Mouse (Mus musculus): ENCODE data around the gene Ovca2. TPM values are rescaled to one million over a fixed set of nuclear protein-coding genes. Genes with fewer than 3 reads are reported as not detected.

Gene Ovca2
- polyA plus RNA-seq (2015; fragmentation: Nextera tagmentation; extraction: Ambion mirVana): 14.4 and 17.5 TPM in 2 replicates

DNA sequence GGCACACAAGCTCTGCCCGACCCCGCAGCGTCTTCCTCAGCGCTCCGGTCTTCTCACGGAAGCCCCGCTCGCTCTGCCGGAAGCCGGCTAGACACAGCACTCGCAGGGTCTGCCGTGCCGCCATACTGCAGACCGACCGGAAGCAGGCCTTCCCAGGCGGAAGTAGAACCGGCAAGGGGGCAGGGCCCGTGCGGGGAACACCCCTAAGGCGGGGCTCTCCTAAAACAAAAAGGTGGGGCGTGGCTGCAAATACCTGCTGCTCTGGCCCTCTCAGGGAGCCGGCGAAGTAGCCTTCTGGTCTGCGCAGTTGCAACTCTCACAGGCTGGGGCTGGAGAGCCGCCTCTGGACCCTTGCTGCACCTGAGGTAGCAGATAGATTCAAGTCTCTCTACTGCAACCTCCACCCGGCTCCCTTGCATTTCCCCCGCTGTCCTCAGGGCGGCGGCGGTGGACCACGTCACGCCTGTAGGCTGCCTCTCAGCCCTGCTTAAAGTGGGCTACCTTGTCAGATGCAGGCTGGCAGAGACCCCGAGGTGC, at the start of gene Ovca2:
Ovca2 (minus strand) TSS at position 164 of the 537 bp plus-strand sequence.
- peak; percentile 92 for ATAC-seq (replicated peaks; ENCODE audit: insufficient number of reproducible peaks, insufficient read depth, low FRiP score, low read depth)
- Histone ChIP-seq H3K4me2 (peak within 1 kb of the TSS; percentile 70), H3K36me3 (peaks cover 30% of the 10 kb centered on the region; the same call in 1 of the 2 replicates), H3K27me3 (no peaks in the 10 kb centered on the region), H3K27ac (peak within 1 kb of the TSS; percentile 77), H3K9me3 (replicated peaks) (no peaks in the 10 kb centered on the region), H3K9ac (peak within 1 kb of the TSS; percentile 80), H3K4me3 (peak within 1 kb of the TSS; percentile 81), H3K4me1 (replicated peaks) (peaks cover 26% of the 10 kb centered on the region)
- WGBS: under 1% methylated on average over 33 of the region's 33 CpGs

DNA sequence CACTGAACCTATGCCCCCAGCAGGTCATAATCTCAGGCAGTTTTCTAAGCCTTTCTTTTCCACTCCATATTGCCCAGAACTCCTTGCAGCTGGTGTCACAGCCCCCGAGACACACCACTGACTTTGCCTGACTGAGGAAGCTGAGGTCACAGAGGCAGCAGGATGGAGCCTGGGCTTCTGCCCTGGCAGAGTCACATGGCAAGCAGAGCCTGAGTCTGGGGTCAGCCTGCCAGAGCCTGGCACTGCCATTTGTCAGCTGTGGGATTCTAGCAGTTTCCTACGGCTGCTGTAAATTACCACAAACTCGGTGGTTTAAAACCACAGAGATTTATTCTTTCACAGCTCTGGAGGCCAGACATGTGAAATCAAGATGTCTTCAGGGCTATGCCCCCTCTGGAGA, 49.0 kb upstream of the Ovca2 start:
- Histone ChIP-seq H3K27me3 (no peaks in the 10 kb centered on the region), H3K36me3 (no peaks in the 10 kb centered on the region), H3K9me3 (replicated peaks) (no peaks in the 10 kb centered on the region), H3K4me2 (no peak overlapping the region), H3K4me3 (no peak overlapping the region), H3K27ac (no peak overlapping the region), H3K9ac (no peak overlapping the region), H3K4me1 (replicated peaks) (peaks cover 11% of the 10 kb centered on the region)
- WGBS: 54% methylated on average over 3 of the region's 3 CpGs
- no peak for ATAC-seq (replicated peaks; ENCODE audit: insufficient number of reproducible peaks, insufficient read depth, low FRiP score, low read depth)

DNA sequence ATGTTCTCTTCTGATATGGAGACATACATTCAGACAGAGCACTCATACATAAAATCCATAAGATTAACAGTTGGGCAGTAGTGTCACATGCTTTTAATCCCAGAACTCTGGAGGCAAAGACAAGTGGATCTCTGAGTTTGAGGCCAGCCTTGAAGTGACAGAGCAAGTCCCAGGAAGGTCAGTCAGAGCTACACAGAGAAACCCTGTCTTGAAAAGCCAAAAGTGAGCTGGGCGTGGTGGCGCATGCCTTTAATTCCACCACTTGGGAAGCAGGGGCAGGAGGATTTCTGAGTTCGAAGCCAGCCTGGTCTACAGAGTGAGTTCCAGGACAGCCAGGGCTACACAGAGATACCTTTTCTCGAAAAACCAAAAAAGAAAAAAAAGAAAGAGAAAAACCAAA, 46.2 kb upstream of the Ovca2 start:
- no peak overlapping the region for H3K27ac ChIP-seq
- no peak overlapping the region for H3K4me2 ChIP-seq
- WGBS: 80% methylated on average over 4 of the region's 4 CpGs
- no peaks in the 10 kb centered on the region for H3K36me3 ChIP-seq
- H3K4me3 ChIP-seq: no peak overlapping the region
- H3K27me3 ChIP-seq: no peaks in the 10 kb centered on the region
- no peaks in the 10 kb centered on the region for H3K9me3 ChIP-seq (replicated peaks)
- no peak overlapping the region for H3K9ac ChIP-seq
- no peak for ATAC-seq (replicated peaks; ENCODE audit: insufficient number of reproducible peaks, insufficient read depth, low FRiP score, low read depth)
- H3K4me1 ChIP-seq (replicated peaks): peaks cover 16% of the 10 kb centered on the region

DNA sequence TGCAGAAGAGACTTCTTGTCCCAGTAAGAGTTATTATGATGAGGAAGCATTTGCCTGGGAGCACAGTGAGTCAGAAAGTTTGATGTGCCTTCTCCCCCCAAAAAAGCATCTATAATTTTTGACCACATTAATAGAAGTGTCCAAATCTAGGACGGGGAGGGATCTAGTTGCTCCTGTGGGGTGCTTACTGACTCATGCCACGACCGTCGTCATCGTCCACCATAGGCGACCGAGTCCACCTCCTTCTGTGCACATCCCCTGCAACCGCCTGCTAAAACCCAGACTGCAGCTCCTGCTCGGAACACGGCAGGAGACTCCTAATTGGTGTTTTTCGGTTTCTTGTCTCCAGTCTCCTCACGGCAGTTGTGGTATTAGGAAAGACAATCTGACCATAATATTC, 45.4 kb upstream of the Ovca2 start:
- Histone ChIP-seq H3K9me3 (replicated peaks) (no peaks in the 10 kb centered on the region), H3K27ac (no peak overlapping the region), H3K36me3 (no peaks in the 10 kb centered on the region), H3K4me1 (replicated peaks) (peaks cover 22% of the 10 kb centered on the region), H3K27me3 (no peaks in the 10 kb centered on the region), H3K9ac (no peak overlapping the region), H3K4me3 (no peak overlapping the region), H3K4me2 (no peak overlapping the region)
- 89% methylated on average over 12 of the region's 12 CpGs for WGBS
- no peak for ATAC-seq (replicated peaks; ENCODE audit: insufficient number of reproducible peaks, insufficient read depth, low FRiP score, low read depth)

DNA sequence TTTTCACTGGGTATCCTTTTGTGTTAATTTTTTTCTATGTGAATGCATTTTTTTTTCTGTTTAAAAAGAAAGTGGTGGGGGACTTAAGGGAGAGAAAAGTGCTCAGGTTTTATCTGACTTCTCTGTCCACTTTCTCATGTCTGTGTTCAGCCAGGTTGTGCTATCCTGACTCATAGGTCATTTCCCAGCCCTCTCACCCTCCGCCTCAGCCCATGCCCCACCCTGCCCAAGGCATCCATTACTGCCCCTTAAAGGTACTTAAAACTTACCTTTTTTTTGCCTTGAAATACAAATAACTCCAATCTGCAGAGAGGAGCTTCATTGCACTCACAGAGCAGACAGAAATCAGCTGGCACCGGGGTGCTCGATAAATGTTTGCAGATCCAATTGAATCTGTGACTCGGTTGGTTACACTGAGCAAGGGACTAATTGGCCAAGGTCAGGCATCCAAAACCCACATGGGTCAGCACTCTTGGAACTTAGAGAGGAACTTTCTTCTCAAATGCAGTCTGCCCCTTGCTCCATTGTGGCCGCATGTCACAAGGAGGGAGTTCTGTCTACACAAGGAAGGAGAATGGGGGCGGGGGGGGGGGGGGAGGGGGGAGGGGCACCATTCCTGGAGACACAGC, 42.0 kb upstream of the Ovca2 start:
- 0 out of 2 replicates have a peak overlapping the region, but pooled peaks have one; percentile 6 for H3K9ac ChIP-seq
- peaks cover 30% of the 10 kb centered on the region for H3K4me1 ChIP-seq (replicated peaks)
- WGBS: 39% methylated on average over 6 of the region's 6 CpGs
- H3K4me3 ChIP-seq: no peak overlapping the region; the same call in 1 of the 2 replicates
- H3K4me2 ChIP-seq: peak overlapping the region; percentile 29
- H3K27me3 ChIP-seq: no peaks in the 10 kb centered on the region
- no peaks in the 10 kb centered on the region for H3K9me3 ChIP-seq (replicated peaks)
- no peak for ATAC-seq (replicated peaks; ENCODE audit: insufficient number of reproducible peaks, insufficient read depth, low FRiP score, low read depth)
- H3K36me3 ChIP-seq: no peaks in the 10 kb centered on the region
- peak overlapping the region; percentile 64 for H3K27ac ChIP-seq

DNA sequence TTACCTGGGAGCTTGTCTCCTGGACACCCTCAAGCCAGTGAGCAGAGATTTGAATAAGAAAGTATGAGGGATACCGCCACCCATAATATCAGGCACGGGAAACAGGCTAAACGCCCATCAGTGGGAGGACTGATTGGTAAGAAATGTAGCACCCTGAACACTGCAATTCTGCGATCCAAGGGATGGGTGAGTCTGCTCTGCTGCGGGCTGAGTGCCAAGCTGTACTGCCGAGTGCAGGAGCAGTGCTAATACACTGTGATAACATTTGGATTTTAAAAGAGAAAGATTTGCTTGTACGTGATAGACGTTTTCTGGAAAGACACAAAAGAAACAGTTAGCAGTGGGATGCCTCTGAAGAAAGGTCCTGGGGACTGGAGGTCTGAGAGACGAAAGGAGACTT, 41.5 kb upstream of the Ovca2 start:
- Histone ChIP-seq H3K27ac (peak overlapping the region; percentile 64), H3K4me2 (peak overlapping the region; percentile 29), H3K4me1 (replicated peaks) (peaks cover 35% of the 10 kb centered on the region), H3K4me3 (no peak overlapping the region; the same call in 1 of the 2 replicates), H3K9me3 (replicated peaks) (no peaks in the 10 kb centered on the region), H3K27me3 (no peaks in the 10 kb centered on the region), H3K36me3 (no peaks in the 10 kb centered on the region), H3K9ac (0 out of 2 replicates have a peak overlapping the region, but pooled peaks have one; percentile 6)
- 20% methylated on average over 9 of the region's 9 CpGs for WGBS
- no peak; the same call in 1 of the 2 replicates for ATAC-seq (replicated peaks; ENCODE audit: insufficient number of reproducible peaks, insufficient read depth, low FRiP score, low read depth)

DNA sequence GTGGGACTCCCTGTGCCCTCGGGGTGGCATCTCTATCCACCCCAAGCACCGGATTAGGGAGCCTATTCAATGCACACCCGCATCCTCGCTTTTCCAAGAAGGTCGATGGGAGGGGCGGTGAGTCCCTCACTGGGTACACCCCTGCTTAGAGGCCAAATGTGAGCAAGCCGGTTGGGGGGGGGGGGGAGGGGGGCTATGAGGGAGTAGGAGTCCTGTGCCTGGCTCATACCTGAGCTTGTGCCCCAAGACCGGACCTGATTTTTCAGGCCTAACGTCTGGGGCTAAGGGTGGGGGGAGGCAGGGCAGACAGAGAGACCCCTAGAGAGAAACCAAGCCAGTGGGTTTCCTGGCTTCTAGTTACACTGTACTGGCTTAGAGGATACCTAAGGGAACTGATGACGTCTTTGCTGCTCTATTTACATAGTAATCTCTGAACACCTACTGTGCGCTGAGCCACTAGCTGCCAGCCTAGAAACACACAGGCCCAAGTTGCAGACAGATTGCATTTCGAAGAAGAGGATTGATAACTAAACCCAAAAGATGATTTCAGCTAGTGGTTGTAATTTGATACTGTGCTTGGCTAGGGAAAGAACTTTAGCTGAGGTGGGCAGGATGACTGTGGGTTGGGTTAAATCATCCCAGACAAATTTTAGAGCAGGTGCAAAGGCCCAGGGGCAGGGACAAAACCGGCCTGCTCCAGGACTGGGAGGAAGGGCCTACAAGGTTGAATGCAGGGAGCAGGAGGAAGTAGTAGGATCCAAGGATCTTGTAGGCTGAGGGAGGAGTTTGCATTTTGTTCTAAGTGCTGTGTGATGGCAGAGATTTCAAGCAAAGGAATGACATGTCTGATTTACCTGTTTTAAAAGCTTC, 35.7 kb upstream of the Ovca2 start:
- Histone ChIP-seq H3K27me3 (no peaks in the 10 kb centered on the region), H3K27ac (peak overlapping the region; percentile 85), H3K4me2 (peak overlapping the region; percentile 66), H3K9me3 (replicated peaks) (no peaks in the 10 kb centered on the region), H3K36me3 (no peaks in the 10 kb centered on the region), H3K4me3 (peak overlapping the region; percentile 35), H3K9ac (peak overlapping the region; percentile 58), H3K4me1 (replicated peaks) (peaks cover 59% of the 10 kb centered on the region)
- peak; percentile 16; the same call in 1 of the 2 replicates for ATAC-seq (replicated peaks; ENCODE audit: insufficient number of reproducible peaks, insufficient read depth, low FRiP score, low read depth)
- WGBS: 26% methylated on average over 13 of the region's 13 CpGs

DNA sequence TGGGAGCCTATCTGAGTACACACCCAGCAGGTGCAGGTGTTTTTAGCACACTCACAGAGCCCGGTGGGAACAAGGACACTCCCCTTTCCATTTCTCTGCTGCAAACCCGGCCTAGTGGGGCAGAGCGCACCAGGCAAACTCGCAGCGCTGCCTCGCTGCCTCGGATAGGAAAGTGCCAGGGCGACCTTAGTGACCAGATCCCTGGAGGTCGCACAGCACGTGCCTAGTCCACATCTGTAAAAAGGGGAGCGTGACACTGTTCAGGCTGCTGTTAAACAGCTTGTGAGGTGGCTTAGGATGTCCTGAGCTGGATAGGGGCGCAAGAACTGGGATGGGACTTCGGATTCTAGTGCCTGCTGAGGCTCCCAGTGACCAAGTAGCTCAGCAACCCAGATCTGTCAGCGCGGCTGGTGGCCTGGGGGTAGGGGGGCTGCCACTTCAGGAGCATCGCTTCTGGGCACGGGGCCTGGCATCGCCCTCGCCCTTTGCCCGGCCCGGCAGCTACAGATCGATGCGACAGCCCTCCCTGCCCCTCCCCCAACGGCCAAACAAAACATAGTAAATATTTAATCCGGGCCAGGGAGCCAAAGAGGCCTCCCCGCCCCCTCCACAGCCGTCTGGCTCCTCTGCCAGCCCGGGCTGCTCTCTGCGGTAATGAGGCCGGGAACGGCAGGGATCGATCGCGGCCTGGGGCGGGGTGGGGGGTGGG, 34.9 kb upstream of the Ovca2 start:
- H3K9ac ChIP-seq: peak overlapping the region; percentile 58
- H3K4me1 ChIP-seq (replicated peaks): peaks cover 66% of the 10 kb centered on the region
- 7% methylated on average over 35 of the region's 35 CpGs for WGBS
- no peaks in the 10 kb centered on the region for H3K36me3 ChIP-seq
- H3K4me2 ChIP-seq: peak overlapping the region; percentile 66
- peak; percentile 18; the same call in 1 of the 2 replicates for ATAC-seq (replicated peaks; ENCODE audit: insufficient number of reproducible peaks, insufficient read depth, low FRiP score, low read depth)
- H3K4me3 ChIP-seq: peak overlapping the region; percentile 35
- H3K27ac ChIP-seq: peak overlapping the region; percentile 85
- H3K27me3 ChIP-seq: no peaks in the 10 kb centered on the region
- H3K9me3 ChIP-seq (replicated peaks): no peaks in the 10 kb centered on the region

DNA sequence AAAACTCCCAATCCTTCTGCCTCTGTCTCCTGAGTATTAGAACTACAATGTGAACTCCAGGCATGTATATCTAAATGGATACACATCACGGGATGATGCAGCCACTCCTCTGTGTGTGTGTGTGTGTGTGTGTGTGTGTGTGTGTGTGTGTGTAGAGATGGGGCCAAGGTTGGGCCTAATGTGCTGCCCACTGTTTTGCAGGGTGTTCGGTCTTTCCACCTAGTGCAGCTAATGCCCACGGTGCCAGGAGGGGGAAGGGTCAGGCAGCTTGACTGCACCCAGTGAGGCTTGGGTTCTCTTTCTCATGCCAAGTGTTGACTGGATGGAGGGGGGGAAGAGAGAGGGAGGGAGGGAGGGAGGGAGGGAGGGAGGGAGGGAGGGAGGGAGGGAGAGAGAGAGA, 34.2 kb upstream of the Ovca2 start:
- WGBS: 61% methylated on average over 3 of the region's 3 CpGs
- Histone ChIP-seq H3K4me2 (peak overlapping the region; percentile 49), H3K27me3 (no peaks in the 10 kb centered on the region), H3K36me3 (no peaks in the 10 kb centered on the region), H3K4me3 (no peak overlapping the region), H3K4me1 (replicated peaks) (peaks cover 66% of the 10 kb centered on the region), H3K27ac (peak overlapping the region; percentile 99), H3K9ac (no peak overlapping the region), H3K9me3 (replicated peaks) (no peaks in the 10 kb centered on the region)
- ATAC-seq (replicated peaks; ENCODE audit: insufficient number of reproducible peaks, insufficient read depth, low FRiP score, low read depth): no peak

DNA sequence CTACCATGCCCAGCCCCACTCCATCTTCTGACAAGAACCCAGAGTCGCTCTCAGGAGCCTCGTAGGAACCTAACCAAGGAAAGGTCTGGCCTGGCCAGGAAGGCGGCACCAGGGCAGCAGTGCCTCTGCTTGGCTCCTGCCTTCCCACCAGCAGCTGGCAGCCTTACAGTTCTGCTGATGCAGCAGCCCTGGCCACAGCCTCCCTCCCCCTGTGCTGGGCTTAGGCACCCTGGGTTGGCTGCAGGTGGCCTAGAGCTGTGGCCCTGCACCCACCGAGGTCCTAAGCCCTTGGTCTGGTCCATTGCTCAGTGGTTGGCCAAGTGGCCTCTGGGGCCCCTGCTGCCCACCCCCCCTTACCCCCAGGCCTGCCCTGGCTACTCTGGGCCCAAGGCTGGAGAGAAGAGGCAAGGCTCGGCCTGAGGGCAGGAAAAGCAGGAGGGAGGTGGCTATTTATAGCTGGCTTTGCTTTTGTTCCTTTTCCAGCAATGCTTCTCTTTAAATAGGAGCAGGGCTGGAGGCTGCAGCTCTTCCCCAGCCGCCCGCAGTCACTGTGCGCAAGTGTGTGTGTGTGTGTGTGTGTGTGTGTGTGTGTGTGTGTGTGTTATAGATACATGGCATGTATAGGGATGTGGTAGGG, 33.5 kb upstream of the Ovca2 start:
- Histone ChIP-seq H3K4me2 (peak overlapping the region; percentile 49), H3K27ac (peak overlapping the region; percentile 99), H3K27me3 (no peaks in the 10 kb centered on the region), H3K4me3 (no peak overlapping the region), H3K36me3 (no peaks in the 10 kb centered on the region), H3K9ac (peak overlapping the region; percentile 32), H3K4me1 (replicated peaks) (peaks cover 66% of the 10 kb centered on the region), H3K9me3 (replicated peaks) (no peaks in the 10 kb centered on the region)
- WGBS: 24% methylated on average over 8 of the region's 8 CpGs
- peak; percentile 76 for ATAC-seq (replicated peaks; ENCODE audit: insufficient number of reproducible peaks, insufficient read depth, low FRiP score, low read depth)

Measured in heart, embryonic 15.5 days (tissue).